Mouse (Mus musculus) mesoderm, embryonic 11.5 days (tissue): ENCODE results near the gene Il1rapl1.

Experiments
- DNase-seq: peaks from one replicate; pipeline ENCODE4 v3.0.0-alpha.2; 2012; ENCODE audit warnings: low read depth, low spot score

The Il1rapl1 gene

GRCm38 (mm10) chrX:87655644-87656043 is 459.8 kb downstream of the Il1rapl1 start:
- DNase-seq = no peak

GRCm38 (mm10) chrX:87600914-87601313 is 514.5 kb downstream of the Il1rapl1 start:
- no peak for DNase-seq

GRCm38 (mm10) chrX:87507997-87508396 is 607.4 kb downstream of the Il1rapl1 start:
- no peak for DNase-seq

GRCm38 (mm10) chrX:87502604-87503003 is 612.8 kb downstream of the Il1rapl1 start:
- no peak for DNase-seq

DNA sequence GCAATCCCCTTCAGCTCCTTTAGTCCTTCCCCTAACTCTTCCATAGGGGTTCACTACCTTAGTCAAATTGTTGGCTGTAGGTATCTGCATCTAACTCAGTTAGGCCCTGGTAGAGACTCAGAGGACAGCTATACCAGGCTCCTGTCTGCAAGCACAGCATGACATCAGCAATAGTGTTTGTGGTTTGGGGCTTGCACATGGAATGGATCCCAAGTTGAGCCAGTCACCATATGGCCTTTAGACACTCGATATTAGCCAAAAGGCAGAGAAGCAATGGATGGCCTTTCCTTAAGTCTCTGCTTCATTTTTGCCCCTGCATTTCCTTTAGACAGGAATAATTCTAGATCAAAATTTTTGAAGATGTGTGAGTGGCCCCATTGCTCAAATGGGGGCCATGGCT is 632.0 kb downstream of the Il1rapl1 start:
- no peak for DNase-seq

DNA sequence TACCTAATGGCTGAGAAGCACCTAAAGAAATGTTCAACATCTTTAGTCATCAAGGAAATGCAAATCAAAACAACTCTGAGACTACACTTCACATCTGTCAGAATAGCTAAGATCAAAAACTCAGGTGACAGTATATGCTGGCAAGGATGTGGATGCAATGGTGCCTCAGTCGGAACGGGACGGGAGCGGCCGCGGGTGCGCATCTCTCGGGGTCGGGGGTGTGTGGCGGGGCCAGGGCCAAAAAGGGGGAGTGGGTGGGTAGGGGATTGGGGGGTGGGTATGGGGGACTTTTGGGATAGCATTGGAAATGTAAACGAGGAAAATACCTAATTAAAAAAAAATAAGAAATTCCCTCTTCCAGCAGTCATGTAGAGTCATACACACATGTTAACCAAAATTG is 877.3 kb downstream of the Il1rapl1 start:
- peak; percentile 100 for DNase-seq

- peak; percentile 22 for DNase-seq
Observed at GRCm38 (mm10) chrX:87225280-87225679, 890.2 kb downstream of the Il1rapl1 start.

GRCm38 (mm10) chrX:87002296-87002695 is 1113.1 kb downstream of the Il1rapl1 start:
- DNase-seq = no peak

GRCm38 (mm10) chrX:86955126-86955525 is 1160.3 kb downstream of the Il1rapl1 start:
- no peak for DNase-seq

GRCm38 (mm10) chrX:86954614-86955013 is 1160.8 kb downstream of the Il1rapl1 start:
- DNase-seq = no peak

- DNase-seq = no peak
Observed at GRCm38 (mm10) chrX:86950940-86951339, 1164.5 kb downstream of the Il1rapl1 start.

DNA sequence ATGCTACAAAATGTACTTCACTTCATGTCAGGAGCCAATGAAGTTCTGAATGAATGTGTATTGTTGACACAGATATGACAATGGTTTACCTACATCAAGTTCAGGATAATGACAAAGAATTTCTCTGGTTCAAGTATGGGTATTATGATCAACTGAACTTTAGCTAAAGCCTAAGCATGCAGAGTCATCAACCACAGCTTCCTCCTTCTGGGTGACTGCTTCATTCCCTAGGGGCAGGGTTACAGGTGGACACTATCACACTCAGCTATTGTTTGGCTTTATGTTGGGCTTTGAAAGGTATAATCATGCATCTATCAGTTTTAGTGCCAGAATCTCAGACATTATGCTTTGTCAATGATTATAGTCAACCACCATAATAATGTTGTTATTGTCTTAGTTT is 1166.3 kb downstream of the Il1rapl1 start:
- no peak for DNase-seq

DNA sequence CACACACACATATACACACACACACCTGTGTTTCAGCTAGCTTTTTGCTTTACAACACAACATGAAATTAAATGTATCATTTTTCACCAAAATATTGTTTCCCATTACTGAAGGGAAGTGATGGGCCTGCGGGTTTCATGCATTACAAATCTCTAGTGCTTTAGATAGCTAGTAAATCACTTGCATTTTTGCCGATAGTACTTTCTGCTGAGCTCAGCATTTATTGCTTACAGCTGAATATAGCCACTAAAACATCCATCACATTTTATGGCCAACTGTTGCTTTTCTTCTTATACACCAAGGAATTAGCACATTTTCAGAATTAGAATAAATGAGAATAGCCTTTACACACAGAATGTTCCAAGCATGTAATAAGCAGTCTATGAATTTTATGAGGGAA is 1260.6 kb downstream of the Il1rapl1 start:
- DNase-seq = no peak

DNA sequence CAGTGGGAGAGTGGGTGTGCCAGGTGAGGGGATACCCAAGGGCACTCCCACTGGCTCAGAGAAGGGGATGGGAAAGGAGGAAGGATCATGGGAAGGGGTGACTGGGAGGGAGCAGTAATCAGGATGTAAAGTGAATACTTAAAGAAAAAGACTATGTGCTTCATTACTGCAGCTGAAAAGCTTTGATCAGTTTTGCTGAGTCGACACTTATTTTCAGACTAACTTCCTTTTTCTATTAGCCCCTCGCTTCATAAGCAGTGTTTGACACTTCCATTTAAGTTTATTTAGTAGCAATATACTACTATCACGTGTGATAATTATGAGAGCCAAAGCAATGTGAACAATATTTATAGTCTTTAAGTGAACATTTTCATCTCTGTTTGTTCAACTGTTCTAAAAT is 1307.2 kb downstream of the Il1rapl1 start:
- DNase-seq = no peak

DNA sequence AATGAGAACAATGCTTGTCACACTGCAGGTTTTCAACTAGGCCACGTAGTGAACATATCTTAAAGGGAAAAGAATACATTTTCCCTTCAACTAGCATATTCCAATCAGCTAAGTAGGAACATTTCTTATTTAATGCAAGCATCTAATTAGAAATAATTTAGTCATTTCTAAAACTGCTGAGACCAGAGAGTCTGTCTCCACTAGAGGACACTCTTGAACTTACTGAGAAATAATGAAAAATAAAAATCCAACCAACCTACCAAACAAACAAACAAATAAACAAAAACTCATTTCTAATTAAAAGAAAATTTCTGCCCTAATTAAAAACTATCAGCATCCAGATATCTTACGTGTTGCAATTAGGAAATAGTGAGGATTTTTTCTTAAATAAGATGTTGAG is 1312.7 kb downstream of the Il1rapl1 start:
- DNase-seq = no peak

DNA sequence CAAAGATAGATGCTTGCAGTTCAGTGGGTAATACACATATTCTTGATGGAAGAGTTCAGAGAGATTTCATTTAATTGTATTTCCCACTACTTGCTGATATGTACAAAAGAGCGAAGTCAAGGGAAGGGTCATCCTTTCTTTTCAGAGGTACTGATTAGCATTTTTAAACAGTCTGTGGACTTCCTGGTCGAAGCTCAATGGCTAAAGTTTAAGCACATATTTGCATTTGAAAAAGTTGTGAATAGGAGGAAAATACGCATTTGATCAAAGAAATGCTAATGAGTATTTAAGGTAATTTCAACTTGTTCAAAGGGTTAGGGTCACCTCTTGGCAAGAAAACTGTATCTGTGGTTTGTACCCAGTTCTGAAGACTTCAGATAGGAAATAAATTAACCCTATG is 1386.6 kb downstream of the Il1rapl1 start:
- no peak for DNase-seq
